Mouse (Mus musculus): Measurements from ENCODE around the gene Zfp112. TPM values are rescaled to one million over a fixed set of nuclear protein-coding genes. Genes with fewer than 3 reads are reported as not detected.

Zfp112 gene
- polyA plus RNA-seq, 1 experiment from 2014 or later: 4.1 TPM

DNA sequence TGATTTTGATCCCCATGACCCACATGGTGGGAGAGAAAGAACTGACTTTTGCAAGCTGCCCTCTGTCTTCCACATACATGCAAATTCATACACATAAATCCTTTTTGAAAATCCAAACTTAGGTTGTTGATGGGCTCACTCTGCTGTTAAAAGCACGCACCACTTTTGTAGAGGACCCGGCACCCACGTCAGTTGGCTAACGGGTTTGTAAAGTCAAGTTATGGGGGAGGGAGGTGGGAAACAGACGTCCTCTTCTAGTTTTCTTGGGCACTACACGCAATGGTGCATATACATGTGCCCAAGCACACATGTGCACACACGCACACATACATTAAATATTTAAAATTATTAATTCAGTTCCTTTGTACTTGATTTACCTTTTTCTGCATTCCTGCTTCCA, 1.3 kb upstream of the Zfp112 start:
- H3K9me3 ChIP-seq (ENCODE audit: control insufficient read depth, low read length): peaks cover 28% of the 10 kb centered on the region
- H3K4me2 ChIP-seq: no peak overlapping the region
- H3K27me3 ChIP-seq (ENCODE audit: control insufficient read depth, insufficient read depth, low read length): no peaks in the 10 kb centered on the region
- WGBS: 93% methylated on average over 7 of the region's 7 CpGs
- peaks cover 26% of the 10 kb centered on the region for H3K36me3 ChIP-seq (ENCODE audit: control insufficient read depth, insufficient read depth, low read length)
- no peak overlapping the region for H3K27ac ChIP-seq (ENCODE audit: low read depth, low read length)
- no peak overlapping the region for H3K4me3 ChIP-seq (ENCODE audit: low read depth, low read length)
- no peak for DNase-seq (ENCODE audit: low spot score, missing footprints)
- H3K9ac ChIP-seq (ENCODE audit: low read length): no peak overlapping the region
- peaks cover 6% of the 10 kb centered on the region; the same call in 1 of the 2 replicates for H3K4me1 ChIP-seq (ENCODE audit: control insufficient read depth, insufficient read depth, low read length)
- ATAC-seq (ENCODE audit: low FRiP score): no peak

- H3K4me1 ChIP-seq (ENCODE audit: control insufficient read depth, insufficient read depth, low read length): peaks cover 6% of the 10 kb centered on the region; the same call in 1 of the 2 replicates
- no peak overlapping the region for H3K27ac ChIP-seq (ENCODE audit: low read depth, low read length)
- peaks cover 19% of the 10 kb centered on the region for H3K9me3 ChIP-seq (ENCODE audit: control insufficient read depth, low read length)
- peak overlapping the region; percentile 83 for H3K4me2 ChIP-seq
- peak overlapping the region; percentile 70 for H3K9ac ChIP-seq (ENCODE audit: low read length)
- peak overlapping the region; percentile 59 for H3K4me3 ChIP-seq (ENCODE audit: low read depth, low read length)
- DNase-seq (ENCODE audit: low spot score, missing footprints) (no peak), ATAC-seq (ENCODE audit: low FRiP score) (peak; percentile 77)
- H3K27me3 ChIP-seq (ENCODE audit: control insufficient read depth, insufficient read depth, low read length): no peaks in the 10 kb centered on the region
- peaks cover 17% of the 10 kb centered on the region; the same call in 1 of the 2 replicates for H3K36me3 ChIP-seq (ENCODE audit: control insufficient read depth, insufficient read depth, low read length)
- 3% methylated on average over 9 of the region's 9 CpGs for WGBS
Observed at GRCm38 (mm10) chr7:24111772-24112155, 350 bp upstream of the Zfp112 start.

- Histone ChIP-seq H3K36me3 (ENCODE audit: control insufficient read depth, insufficient read depth, low read length) (peaks cover 6% of the 10 kb centered on the region; the same call in 1 of the 2 replicates), H3K27ac (ENCODE audit: low read depth, low read length) (no peak overlapping the region), H3K4me1 (ENCODE audit: control insufficient read depth, insufficient read depth, low read length) (peaks cover 6% of the 10 kb centered on the region; the same call in 1 of the 2 replicates), H3K4me2 (peak overlapping the region; percentile 83), H3K27me3 (ENCODE audit: control insufficient read depth, insufficient read depth, low read length) (no peaks in the 10 kb centered on the region), H3K4me3 (ENCODE audit: low read depth, low read length) (peak overlapping the region; percentile 59), H3K9ac (ENCODE audit: low read length) (peak overlapping the region; percentile 74), H3K9me3 (ENCODE audit: control insufficient read depth, low read length) (peaks cover 8% of the 10 kb centered on the region)
- WGBS: 16% methylated on average over 12 of the region's 12 CpGs
- DNase-seq (ENCODE audit: low spot score, missing footprints) (no peak), ATAC-seq (ENCODE audit: low FRiP score) (no peak)
Observed at GRCm38 (mm10) chr7:24113001-24113400, 887 bp downstream of the Zfp112 start.

DNA sequence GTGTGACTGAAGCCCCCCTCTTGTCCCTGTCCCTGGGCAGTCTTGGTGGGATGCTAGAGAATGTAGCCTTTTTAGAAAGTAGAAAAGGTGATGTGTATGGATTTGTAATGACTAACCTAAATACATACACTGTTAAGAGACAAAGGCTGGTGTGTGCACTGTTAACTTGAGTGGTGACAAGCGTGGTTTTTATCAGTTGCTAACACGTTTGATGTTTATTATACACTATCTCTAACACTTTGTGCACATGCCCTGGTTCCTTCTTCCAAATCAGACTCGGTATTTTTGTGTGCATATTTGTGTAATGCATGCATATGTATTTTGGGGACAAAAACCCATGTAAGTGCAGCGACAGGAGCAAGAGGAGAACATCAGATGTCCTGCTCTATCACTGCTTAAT, 4.5 kb downstream of the Zfp112 start:
- Histone ChIP-seq H3K27me3 (ENCODE audit: control insufficient read depth, insufficient read depth, low read length) (no peaks in the 10 kb centered on the region), H3K36me3 (ENCODE audit: control insufficient read depth, insufficient read depth, low read length) (no peaks in the 10 kb centered on the region), H3K9ac (ENCODE audit: low read length) (no peak overlapping the region), H3K4me1 (ENCODE audit: control insufficient read depth, insufficient read depth, low read length) (peaks cover 6% of the 10 kb centered on the region; the same call in 1 of the 2 replicates), H3K4me3 (ENCODE audit: low read depth, low read length) (no peak overlapping the region), H3K9me3 (ENCODE audit: control insufficient read depth, low read length) (no peaks in the 10 kb centered on the region), H3K27ac (ENCODE audit: low read depth, low read length) (no peak overlapping the region), H3K4me2 (no peak overlapping the region)
- DNase-seq (ENCODE audit: low spot score, missing footprints): no peak
- no peak for ATAC-seq (ENCODE audit: low FRiP score)
- 82% methylated on average over 4 of the region's 4 CpGs for WGBS

GRCm38 (mm10) chr7:24133425-24133995, 21.4 kb downstream of the Zfp112 start:
- DNase-seq (ENCODE audit: low spot score, missing footprints) (peak; percentile 86), ATAC-seq (ENCODE audit: low FRiP score) (peak; percentile 71)
- peak overlapping the region; percentile 76 for H3K9ac ChIP-seq (ENCODE audit: low read length)
- H3K36me3 ChIP-seq (ENCODE audit: control insufficient read depth, insufficient read depth, low read length): no peaks in the 10 kb centered on the region
- 18% methylated on average over 6 of the region's 6 CpGs for WGBS
- H3K27me3 ChIP-seq (ENCODE audit: control insufficient read depth, insufficient read depth, low read length): no peaks in the 10 kb centered on the region
- peaks cover 6% of the 10 kb centered on the region; the same call in 1 of the 2 replicates for H3K4me1 ChIP-seq (ENCODE audit: control insufficient read depth, insufficient read depth, low read length)
- peak overlapping the region; percentile 69 for H3K4me3 ChIP-seq (ENCODE audit: low read depth, low read length)
- peak overlapping the region; percentile 69 for H3K4me2 ChIP-seq
- no peaks in the 10 kb centered on the region for H3K9me3 ChIP-seq (ENCODE audit: control insufficient read depth, low read length)
- no peak overlapping the region for H3K27ac ChIP-seq (ENCODE audit: low read depth, low read length)

- WGBS: 5% methylated on average over 32 of the region's 32 CpGs
Observed at GRCm38 (mm10) chr7:24133996-24134828, 22.1 kb downstream of the Zfp112 start, which contains the start of gene Zfp235. TSS of gene Zfp235 (plus strand) at chr7:24134169.

GRCm38 (mm10) chr7:24142566-24142965, 30.5 kb downstream of the Zfp112 start:
- no peak for DNase-seq (ENCODE audit: low spot score, missing footprints)
- no peak overlapping the region for H3K27ac ChIP-seq (ENCODE audit: low read depth, low read length)
- H3K4me2 ChIP-seq: no peak overlapping the region
- WGBS: 90% methylated on average over 6 of the region's 6 CpGs
- H3K4me1 ChIP-seq (ENCODE audit: control insufficient read depth, insufficient read depth, low read length): no peaks in the 10 kb centered on the region
- ATAC-seq (ENCODE audit: low FRiP score): no peak
- no peak overlapping the region for H3K9ac ChIP-seq (ENCODE audit: low read length)
- H3K4me3 ChIP-seq (ENCODE audit: low read depth, low read length): no peak overlapping the region
- H3K9me3 ChIP-seq (ENCODE audit: control insufficient read depth, low read length): no peaks in the 10 kb centered on the region; the same call in 1 of the 2 replicates
- H3K36me3 ChIP-seq (ENCODE audit: control insufficient read depth, insufficient read depth, low read length): peaks cover 3% of the 10 kb centered on the region; the same call in 1 of the 2 replicates
- no peaks in the 10 kb centered on the region for H3K27me3 ChIP-seq (ENCODE audit: control insufficient read depth, insufficient read depth, low read length)

More at GRCm38 (mm10) chr7:24133996-24134828, 22.1 kb downstream of the Zfp112 start, which contains the start of gene Zfp235:
- Histone ChIP-seq H3K27me3 (ENCODE audit: control insufficient read depth, insufficient read depth, low read length) (no peaks in the 10 kb centered on the region), H3K4me1 (ENCODE audit: control insufficient read depth, insufficient read depth, low read length) (peaks cover 6% of the 10 kb centered on the region; the same call in 1 of the 2 replicates), H3K4me2 (peak within 1 kb of the TSS; percentile 69), H3K36me3 (ENCODE audit: control insufficient read depth, insufficient read depth, low read length) (no peaks in the 10 kb centered on the region), H3K9ac (ENCODE audit: low read length) (peak within 1 kb of the TSS; percentile 76), H3K4me3 (ENCODE audit: low read depth, low read length) (peak within 1 kb of the TSS; percentile 69), H3K27ac (ENCODE audit: low read depth, low read length) (no peak within 1 kb of the TSS), H3K9me3 (ENCODE audit: control insufficient read depth, low read length) (no peaks in the 10 kb centered on the region)
- DNase-seq (ENCODE audit: low spot score, missing footprints) (peak; percentile 99), ATAC-seq (ENCODE audit: low FRiP score) (peak; percentile 96)

- WGBS: 32% methylated on average over 1 of the region's 1 CpGs
Observed at GRCm38 (mm10) chr7:24153272-24153671, 41.2 kb downstream of the Zfp112 start.

DNA sequence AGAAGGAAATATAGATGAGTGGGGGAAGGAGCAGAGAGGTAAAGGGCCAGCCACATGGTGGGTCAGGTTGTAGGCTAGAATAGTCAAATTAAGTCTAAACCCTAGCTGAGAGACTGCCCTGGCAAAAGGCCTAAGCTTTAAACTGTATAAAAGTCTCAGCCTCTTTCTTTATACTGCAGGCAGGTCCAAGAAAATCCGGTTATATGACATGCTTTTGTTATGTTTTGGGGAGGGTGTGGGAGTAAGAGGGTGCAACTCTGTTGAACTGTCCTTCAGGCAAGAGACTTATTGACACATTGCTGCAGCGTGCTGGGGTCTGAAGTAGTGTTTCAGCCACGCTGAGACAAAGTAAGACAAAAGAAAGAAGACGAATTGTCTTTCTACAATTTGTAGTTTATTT, 60.1 kb downstream of the Zfp112 start:
- 59% methylated on average over 4 of the region's 4 CpGs for WGBS

More at GRCm38 (mm10) chr7:24153272-24153671, 41.2 kb downstream of the Zfp112 start:
- Histone ChIP-seq H3K9me3 (ENCODE audit: control insufficient read depth, low read length) (no peaks in the 10 kb centered on the region), H3K27me3 (ENCODE audit: control insufficient read depth, insufficient read depth, low read length) (no peaks in the 10 kb centered on the region), H3K36me3 (ENCODE audit: control insufficient read depth, insufficient read depth, low read length) (no peaks in the 10 kb centered on the region), H3K27ac (ENCODE audit: low read depth, low read length) (no peak overlapping the region), H3K9ac (ENCODE audit: low read length) (no peak overlapping the region), H3K4me3 (ENCODE audit: low read depth, low read length) (no peak overlapping the region), H3K4me1 (ENCODE audit: control insufficient read depth, insufficient read depth, low read length) (no peaks in the 10 kb centered on the region), H3K4me2 (no peak overlapping the region)
- ATAC-seq (ENCODE audit: low FRiP score) (no peak), DNase-seq (ENCODE audit: low spot score, missing footprints) (no peak)

More for the DNA sequence above, 60.1 kb downstream of the Zfp112 start:
- Histone ChIP-seq H3K27ac (ENCODE audit: low read depth, low read length) (no peak overlapping the region), H3K4me3 (ENCODE audit: low read depth, low read length) (no peak overlapping the region), H3K9ac (ENCODE audit: low read length) (no peak overlapping the region), H3K4me1 (ENCODE audit: control insufficient read depth, insufficient read depth, low read length) (no peaks in the 10 kb centered on the region), H3K27me3 (ENCODE audit: control insufficient read depth, insufficient read depth, low read length) (no peaks in the 10 kb centered on the region), H3K4me2 (no peak overlapping the region), H3K36me3 (ENCODE audit: control insufficient read depth, insufficient read depth, low read length) (no peaks in the 10 kb centered on the region), H3K9me3 (ENCODE audit: control insufficient read depth, low read length) (no peaks in the 10 kb centered on the region)
- DNase-seq (ENCODE audit: low spot score, missing footprints): no peak
- ATAC-seq (ENCODE audit: low FRiP score): no peak

All from midbrain, embryonic 11.5 days (tissue).